Mouse (Mus musculus): ENCODE results near the gene Kcnj5. TPM values are rescaled to one million over a fixed set of nuclear protein-coding genes. Genes with fewer than 3 reads are reported as not detected.

Gene Kcnj5
- polyA plus RNA-seq, 1 experiment from 2014 or later: 0.85 TPM

DNA sequence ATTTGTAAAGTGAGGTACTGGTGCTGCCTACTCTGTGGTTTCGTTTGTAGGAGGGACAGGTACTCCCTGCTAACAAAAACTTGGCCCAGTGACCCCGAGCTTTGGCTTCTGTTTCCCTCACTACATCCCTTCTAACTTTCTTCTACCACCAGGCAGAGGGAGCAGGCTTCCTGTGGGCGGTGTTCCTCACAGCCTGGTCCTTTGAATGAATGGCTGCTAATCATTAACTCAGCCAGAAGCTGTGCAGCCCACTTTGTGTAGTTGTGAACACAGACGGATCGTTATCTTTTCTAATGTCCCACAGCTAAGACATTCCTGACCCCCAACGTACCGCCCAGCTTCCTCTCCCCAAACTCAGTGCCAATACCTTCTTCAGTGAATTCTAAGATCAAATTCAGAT, 52.5 kb downstream of the Kcnj5 start:
- no peak for DNase-seq
- no peak overlapping the region for H3K4me3 ChIP-seq (ENCODE audit: low read depth, low read length)
- peaks cover 9% of the 10 kb centered on the region for H3K4me1 ChIP-seq (ENCODE audit: insufficient read depth)
- TF ChIP-seq EP300 (IDR thresholded peaks at IDR 0.05; ENCODE audit: low read depth): no peak
- TF ChIP-seq CTCF (IDR thresholded peaks at IDR 0.05; ENCODE audit: low read depth): no peak
- 11% methylated on average over 7 of the region's 7 CpGs for WGBS (ENCODE audit: insufficient replicate concordance)
- H3K4me2 ChIP-seq (ENCODE audit: low read depth, low read length): no peak overlapping the region
- no peaks in the 10 kb centered on the region for H3K9me3 ChIP-seq (ENCODE audit: low read length)
- no peak overlapping the region for H3K27ac ChIP-seq (ENCODE audit: low read depth)
- H3K27me3 ChIP-seq (ENCODE audit: insufficient read depth, low read length): no peaks in the 10 kb centered on the region
- H3K9ac ChIP-seq (replicated peaks): no peak overlapping the region
- H3K36me3 ChIP-seq (replicated peaks; ENCODE audit: insufficient read depth, low read length): no peaks in the 10 kb centered on the region
- ATAC-seq: peak; percentile 47; the same call in 1 of the 2 replicates

DNA sequence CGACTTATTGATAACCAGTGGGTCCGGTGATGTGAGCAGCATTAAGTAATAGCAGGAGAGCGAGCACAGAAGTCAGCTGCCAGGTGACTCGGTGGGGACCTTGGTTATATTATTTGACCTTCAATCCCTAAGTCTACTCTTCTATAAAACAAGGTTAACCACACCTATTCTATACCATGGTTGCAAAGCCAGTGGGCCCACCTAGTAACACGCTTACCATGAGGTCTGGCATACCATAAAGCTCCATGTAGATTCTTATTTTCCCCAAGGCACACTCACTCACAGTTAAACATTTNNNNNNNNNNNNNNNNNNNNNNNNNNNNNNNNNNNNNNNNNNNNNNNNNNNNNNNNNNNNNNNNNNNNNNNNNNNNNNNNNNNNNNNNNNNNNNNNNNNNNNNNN, 60.6 kb downstream of the Kcnj5 start:
- TF ChIP-seq CTCF (IDR thresholded peaks at IDR 0.05; ENCODE audit: low read depth) (no peak), EP300 (IDR thresholded peaks at IDR 0.05; ENCODE audit: low read depth) (no peak)
- 76% methylated on average over 5 of the region's 5 CpGs for WGBS (ENCODE audit: insufficient replicate concordance)
- ATAC-seq: no peak

DNA sequence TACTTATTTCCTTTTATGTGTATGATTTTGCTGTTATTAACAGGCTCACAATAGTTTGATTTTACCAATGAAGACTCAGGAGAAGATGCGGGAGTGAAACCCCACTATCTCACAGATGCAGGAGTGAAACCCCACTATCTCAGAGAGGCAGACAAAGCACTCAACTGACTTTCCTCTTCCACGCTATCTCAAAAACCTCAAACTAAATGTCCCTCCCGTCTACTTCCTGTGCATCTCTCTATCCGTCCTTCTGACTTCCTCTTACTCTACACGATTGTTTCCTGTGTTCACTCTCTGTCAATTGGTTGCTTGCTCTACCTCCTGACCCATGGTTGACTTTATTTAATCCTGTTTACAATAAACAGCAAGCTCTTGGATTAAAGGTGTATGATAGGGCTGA, 63.7 kb downstream of the Kcnj5 start:
- Histone ChIP-seq H3K9ac (replicated peaks) (no peak overlapping the region), H3K9me3 (ENCODE audit: low read length) (no peaks in the 10 kb centered on the region), H3K4me3 (ENCODE audit: low read depth, low read length) (no peak overlapping the region), H3K4me2 (ENCODE audit: low read depth, low read length) (no peak overlapping the region), H3K36me3 (replicated peaks; ENCODE audit: insufficient read depth, low read length) (no peaks in the 10 kb centered on the region), H3K4me1 (ENCODE audit: insufficient read depth) (no peaks in the 10 kb centered on the region), H3K27ac (ENCODE audit: low read depth) (no peak overlapping the region), H3K27me3 (ENCODE audit: insufficient read depth, low read length) (no peaks in the 10 kb centered on the region)
- no peak for DNase-seq
- 29% methylated on average over 5 of the region's 5 CpGs for WGBS (ENCODE audit: insufficient replicate concordance)
- TF ChIP-seq EP300 (IDR thresholded peaks at IDR 0.05; ENCODE audit: low read depth) (peak; percentile 77), CTCF (IDR thresholded peaks at IDR 0.05; ENCODE audit: low read depth) (no peak)
- ATAC-seq: peak; percentile 62

More for the DNA sequence above, 60.6 kb downstream of the Kcnj5 start:
- H3K27me3 ChIP-seq (ENCODE audit: insufficient read depth, low read length): no peaks in the 10 kb centered on the region
- no peaks in the 10 kb centered on the region for H3K9me3 ChIP-seq (ENCODE audit: low read length)
- H3K36me3 ChIP-seq (replicated peaks; ENCODE audit: insufficient read depth, low read length): no peaks in the 10 kb centered on the region
- H3K4me3 ChIP-seq (ENCODE audit: low read depth, low read length): no peak overlapping the region
- H3K4me2 ChIP-seq (ENCODE audit: low read depth, low read length): no peak overlapping the region
- DNase-seq: no peak
- H3K4me1 ChIP-seq (ENCODE audit: insufficient read depth): no peaks in the 10 kb centered on the region
- H3K27ac ChIP-seq (ENCODE audit: low read depth): no peak overlapping the region
- H3K9ac ChIP-seq (replicated peaks): no peak overlapping the region

GRCm38 (mm10) chr9:32279789-32280188, 64.4 kb downstream of the Kcnj5 start:
- TF ChIP-seq CTCF (IDR thresholded peaks at IDR 0.05; ENCODE audit: low read depth) (no peak), EP300 (IDR thresholded peaks at IDR 0.05; ENCODE audit: low read depth) (no peak)
- H3K27ac ChIP-seq (ENCODE audit: low read depth): no peak overlapping the region
- no peak overlapping the region for H3K9ac ChIP-seq (replicated peaks)
- no peaks in the 10 kb centered on the region for H3K9me3 ChIP-seq (ENCODE audit: low read length)
- no peak for ATAC-seq
- H3K4me1 ChIP-seq (ENCODE audit: insufficient read depth): no peaks in the 10 kb centered on the region
- H3K36me3 ChIP-seq (replicated peaks; ENCODE audit: insufficient read depth, low read length): no peaks in the 10 kb centered on the region
- no peaks in the 10 kb centered on the region for H3K27me3 ChIP-seq (ENCODE audit: insufficient read depth, low read length)
- DNase-seq: no peak
- 49% methylated on average over 3 of the region's 3 CpGs for WGBS (ENCODE audit: insufficient replicate concordance)
- no peak overlapping the region for H3K4me3 ChIP-seq (ENCODE audit: low read depth, low read length)
- no peak overlapping the region for H3K4me2 ChIP-seq (ENCODE audit: low read depth, low read length)

DNA sequence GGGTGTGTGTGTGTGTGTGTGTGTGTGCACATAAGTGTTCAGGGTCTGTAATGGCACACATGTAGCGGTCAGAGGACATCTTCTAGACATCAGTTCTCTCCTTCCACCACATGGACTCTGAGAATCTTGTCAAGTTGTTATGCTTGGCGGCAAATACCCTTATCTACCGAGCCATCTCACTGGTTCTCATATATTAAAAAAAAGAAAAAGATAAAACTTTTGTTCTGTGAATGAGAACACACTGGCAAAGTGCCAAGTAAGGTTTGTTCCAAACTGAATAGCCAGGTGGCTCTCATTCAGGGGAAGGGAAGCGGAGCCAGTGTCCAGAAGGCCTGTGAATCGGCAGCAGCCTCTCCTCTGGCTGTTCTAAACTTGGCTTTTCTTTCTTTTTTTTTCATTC, 66.1 kb downstream of the Kcnj5 start:
- ATAC-seq: no peak
- H3K4me3 ChIP-seq (ENCODE audit: low read depth, low read length): no peak overlapping the region
- H3K9ac ChIP-seq (replicated peaks): no peak overlapping the region
- H3K36me3 ChIP-seq (replicated peaks; ENCODE audit: insufficient read depth, low read length): no peaks in the 10 kb centered on the region
- H3K4me2 ChIP-seq (ENCODE audit: low read depth, low read length): no peak overlapping the region
- TF ChIP-seq CTCF (IDR thresholded peaks at IDR 0.05; ENCODE audit: low read depth) (no peak), EP300 (IDR thresholded peaks at IDR 0.05; ENCODE audit: low read depth) (no peak)
- DNase-seq: no peak
- 73% methylated on average over 5 of the region's 5 CpGs for WGBS (ENCODE audit: insufficient replicate concordance)
- no peaks in the 10 kb centered on the region for H3K4me1 ChIP-seq (ENCODE audit: insufficient read depth)
- H3K27me3 ChIP-seq (ENCODE audit: insufficient read depth, low read length): no peaks in the 10 kb centered on the region
- H3K9me3 ChIP-seq (ENCODE audit: low read length): no peaks in the 10 kb centered on the region
- no peak overlapping the region for H3K27ac ChIP-seq (ENCODE audit: low read depth)

DNA sequence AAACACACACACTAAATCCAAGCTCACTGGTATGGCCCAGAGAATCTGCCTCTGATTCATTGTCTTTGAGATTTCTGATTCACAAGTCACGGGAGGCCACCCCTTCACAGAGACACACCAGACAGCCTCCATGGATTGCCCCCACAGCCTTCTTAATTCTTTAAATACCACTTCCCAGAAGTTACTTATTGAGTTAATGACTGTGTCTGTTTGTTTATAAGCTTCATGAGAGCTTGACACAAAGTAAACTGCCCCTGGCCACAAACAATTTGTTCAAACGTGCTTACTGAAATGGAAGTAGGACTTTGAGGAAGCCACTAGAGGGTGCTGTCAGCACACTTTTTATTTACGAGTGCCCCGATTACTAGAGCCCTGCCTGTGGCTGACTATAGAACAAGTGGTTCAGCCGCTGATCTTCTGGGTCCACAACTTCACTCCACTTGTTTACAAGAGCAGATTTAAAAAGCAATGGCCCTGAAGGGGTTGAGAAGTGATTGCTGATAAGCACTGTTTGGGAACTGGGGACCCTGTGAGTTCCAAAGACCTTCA, 72.2 kb downstream of the Kcnj5 start:
- peak; percentile 66 for DNase-seq
- WGBS (ENCODE audit: insufficient replicate concordance): 18% methylated on average over 5 of the region's 5 CpGs

More for the DNA sequence above, 72.2 kb downstream of the Kcnj5 start:
- no peaks in the 10 kb centered on the region for H3K4me1 ChIP-seq (ENCODE audit: insufficient read depth)
- TF ChIP-seq EP300 (IDR thresholded peaks at IDR 0.05; ENCODE audit: low read depth) (no peak), CTCF (IDR thresholded peaks at IDR 0.05; ENCODE audit: low read depth) (peak; percentile 79)
- no peak overlapping the region for H3K4me2 ChIP-seq (ENCODE audit: low read depth, low read length)
- H3K9me3 ChIP-seq (ENCODE audit: low read length): no peaks in the 10 kb centered on the region
- H3K36me3 ChIP-seq (replicated peaks; ENCODE audit: insufficient read depth, low read length): no peaks in the 10 kb centered on the region
- H3K4me3 ChIP-seq (ENCODE audit: low read depth, low read length): no peak overlapping the region
- no peak overlapping the region for H3K9ac ChIP-seq (replicated peaks)
- no peaks in the 10 kb centered on the region for H3K27me3 ChIP-seq (ENCODE audit: insufficient read depth, low read length)
- no peak overlapping the region for H3K27ac ChIP-seq (ENCODE audit: low read depth)
- no peak for ATAC-seq

Other genes starting within 250 kb of the Kcnj5 start
- 0.25 and 0.63 TPM in 2 replicates for gene Arhgap32, start 228.2 kb downstream of the Kcnj5 start, polyA plus RNA-seq (2015; fragmentation: Nextera tagmentation; extraction: Ambion mirVana)
- not detected in 2 replicates for gene Kcnj1, start 28.1 kb upstream of the Kcnj5 start, polyA plus RNA-seq (2015; fragmentation: Nextera tagmentation; extraction: Ambion mirVana)
- 9.4 and 11.5 TPM in 2 replicates for gene Fli1, start 198.5 kb upstream of the Kcnj5 start, polyA plus RNA-seq (2015; fragmentation: Nextera tagmentation; extraction: Ambion mirVana)

Measured in liver, postnatal 0 days (tissue).